Mouse (Mus musculus) limb, embryonic 15.5 days (tissue): Measurements from ENCODE around the gene Bmf. TPM values are rescaled to one million over a fixed set of nuclear protein-coding genes. Genes with fewer than 3 reads are reported as not detected.

Experiments
- ATAC-seq: fragments of 200-750 bp; cut with Nextera tagmentation; 2 replicates; pipeline ENCODE4 v1.8.0; 2017; ENCODE audit warnings: low read depth, moderate TSS enrichment; ENCODE audit not compliant: insufficient number of reproducible peaks, low FRiP score, low TSS enrichment
- H3K27ac ChIP-seq: fragments of 300-500 bp; sonication (generic); 2 replicates; pipeline ENCODE4 v1.5.1; 2015; ENCODE audit warnings: moderate library complexity, mild to moderate bottlenecking, inconsistent platforms
- H3K27me3 ChIP-seq: fragments of 300-500 bp; sonication (generic); 2 replicates; pipeline ENCODE4 v1.6.1; 2015; ENCODE audit warnings: inconsistent platforms
- H3K36me3 ChIP-seq: fragments of 300-500 bp; sonication (generic); 2 replicates; pipeline ENCODE4 v1.6.1; 2015; ENCODE audit warnings: inconsistent platforms
- H3K4me1 ChIP-seq: fragments of 300-500 bp; sonication (generic); 2 replicates; pipeline ENCODE4 v1.6.1; 2015; ENCODE audit warnings: inconsistent platforms
- H3K4me2 ChIP-seq: fragments of 300-500 bp; sonication (generic); 2 replicates; pipeline ENCODE4 v1.6.1; 2015; ENCODE audit warnings: mild to moderate bottlenecking, inconsistent platforms
- H3K4me3 ChIP-seq: fragments of 300-500 bp; sonication (generic); 2 replicates; pipeline ENCODE4 v1.5.1; 2015; ENCODE audit warnings: mild to moderate bottlenecking, inconsistent platforms
- H3K9ac ChIP-seq: fragments of 300-500 bp; sonication (generic); 2 replicates; pipeline ENCODE4 v1.6.1; 2015; ENCODE audit warnings: inconsistent platforms
- H3K9me3 ChIP-seq: fragments of 300-500 bp; sonication (generic); 2 replicates; pipeline ENCODE4 v1.6.1; 2016; ENCODE audit warnings: inconsistent platforms
- WGBS: fragments of 180-500 bp; shearing (Covaris S2); methylation state at CpG from one replicate; pipeline ENCODE4 v1.1.7; 2015; 5-methylcytosine and 5-hydroxymethylcytosine counted together
- polyA plus RNA-seq: library from polyadenylated mRNA; unstranded; fragments of >200 nt; fragmentation: Nextera tagmentation; extraction: Ambion mirVana; gene quantifications from 2 replicates; pipeline ENCODE4 v1.2.1, GENCODE M21; 2015

Gene Bmf
- polyA plus RNA-seq, 1 experiment from 2014 or later: 5.9 TPM

GRCm38 (mm10) chr2:118509688-118510446, 39.6 kb downstream of the Bmf start:
- Histone ChIP-seq H3K27ac (peak overlapping the region; percentile 3; the same call in 1 of the 2 replicates), H3K4me3 (no peak overlapping the region), H3K4me1 (peaks cover 28% of the 10 kb centered on the region), H3K9ac (no peak overlapping the region), H3K27me3 (no peaks in the 10 kb centered on the region), H3K36me3 (no peaks in the 10 kb centered on the region), H3K4me2 (peak overlapping the region; percentile 14; the same call in 1 of the 2 replicates), H3K9me3 (no peaks in the 10 kb centered on the region)
- ATAC-seq: no peak
- 58% methylated on average over 8 of the region's 8 CpGs for WGBS

GRCm38 (mm10) chr2:118507126-118507525, 42.4 kb downstream of the Bmf start:
- WGBS: 79% methylated on average over 7 of the region's 7 CpGs
- H3K4me3 ChIP-seq: no peak overlapping the region
- no peak for ATAC-seq
- H3K4me2 ChIP-seq: no peak overlapping the region
- no peaks in the 10 kb centered on the region for H3K9me3 ChIP-seq
- no peaks in the 10 kb centered on the region for H3K27me3 ChIP-seq
- no peak overlapping the region for H3K9ac ChIP-seq
- no peak overlapping the region for H3K27ac ChIP-seq
- peaks cover 22% of the 10 kb centered on the region for H3K4me1 ChIP-seq
- H3K36me3 ChIP-seq: no peaks in the 10 kb centered on the region

GRCm38 (mm10) chr2:118500191-118500590, 49.3 kb downstream of the Bmf start:
- no peak overlapping the region for H3K9ac ChIP-seq
- no peaks in the 10 kb centered on the region for H3K9me3 ChIP-seq
- no peak for ATAC-seq
- H3K36me3 ChIP-seq: no peaks in the 10 kb centered on the region
- H3K4me3 ChIP-seq: no peak overlapping the region
- WGBS: 73% methylated on average over 2 of the region's 2 CpGs
- peaks cover 33% of the 10 kb centered on the region for H3K4me1 ChIP-seq
- H3K4me2 ChIP-seq: no peak overlapping the region
- H3K27me3 ChIP-seq: no peaks in the 10 kb centered on the region
- H3K27ac ChIP-seq: peak overlapping the region; percentile 48

GRCm38 (mm10) chr2:118499135-118499961, 50.1 kb downstream of the Bmf start:
- no peak overlapping the region for H3K4me3 ChIP-seq
- no peaks in the 10 kb centered on the region for H3K27me3 ChIP-seq
- H3K9ac ChIP-seq: no peak overlapping the region
- H3K27ac ChIP-seq: peak overlapping the region; percentile 60
- WGBS: 14% methylated on average over 20 of the region's 20 CpGs
- H3K9me3 ChIP-seq: no peaks in the 10 kb centered on the region
- H3K36me3 ChIP-seq: no peaks in the 10 kb centered on the region
- peak; percentile 61 for ATAC-seq
- no peak overlapping the region for H3K4me2 ChIP-seq
- H3K4me1 ChIP-seq: peaks cover 35% of the 10 kb centered on the region

DNA sequence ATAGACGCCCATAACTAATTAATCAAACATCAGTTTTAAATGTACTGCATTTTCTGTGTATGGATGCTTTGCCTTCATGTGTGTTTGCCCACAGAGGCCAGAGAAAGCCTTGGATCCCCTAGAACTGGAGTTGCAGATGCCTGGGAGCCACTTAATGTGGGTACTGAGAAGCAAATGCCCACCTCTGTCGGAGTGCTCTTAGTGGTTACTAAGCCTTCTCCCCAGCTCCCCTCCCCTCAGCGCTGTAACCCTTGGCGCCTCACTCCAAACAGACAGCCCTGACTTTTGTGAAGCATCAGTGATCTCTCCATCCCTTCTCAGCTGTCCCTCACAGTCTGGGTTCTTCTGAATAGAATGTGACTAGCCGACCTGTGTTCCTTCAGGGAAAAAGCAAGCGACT, 51.0 kb downstream of the Bmf start:
- no peak for ATAC-seq
- Histone ChIP-seq H3K4me1 (peaks cover 35% of the 10 kb centered on the region), H3K27ac (no peak overlapping the region), H3K27me3 (no peaks in the 10 kb centered on the region), H3K4me3 (no peak overlapping the region), H3K4me2 (no peak overlapping the region), H3K9me3 (no peaks in the 10 kb centered on the region), H3K36me3 (no peaks in the 10 kb centered on the region), H3K9ac (no peak overlapping the region)
- 81% methylated on average over 6 of the region's 6 CpGs for WGBS

DNA sequence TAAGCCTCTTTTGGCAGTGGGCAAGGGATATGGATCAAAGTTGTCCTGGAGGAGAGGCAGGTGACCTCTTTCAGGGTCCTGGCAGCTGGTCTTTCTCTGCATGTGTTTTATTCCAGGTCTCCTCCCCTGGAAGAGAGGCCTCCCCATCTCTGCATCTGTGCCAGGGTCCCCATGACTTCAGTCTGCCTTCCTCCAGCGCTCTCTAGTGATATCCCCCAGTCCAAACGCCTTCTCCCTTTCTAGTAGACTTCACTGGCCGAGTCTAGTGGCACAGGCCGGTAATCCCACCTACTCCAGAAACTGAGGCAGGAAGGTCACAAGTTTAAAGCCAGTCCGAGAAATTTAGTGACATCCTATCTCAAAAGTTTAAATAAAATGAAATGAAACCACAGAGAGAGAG, 51.6 kb downstream of the Bmf start:
- Histone ChIP-seq H3K36me3 (no peaks in the 10 kb centered on the region), H3K4me3 (no peak overlapping the region), H3K4me2 (no peak overlapping the region), H3K9me3 (no peaks in the 10 kb centered on the region), H3K27me3 (no peaks in the 10 kb centered on the region), H3K9ac (no peak overlapping the region), H3K4me1 (peaks cover 35% of the 10 kb centered on the region), H3K27ac (no peak overlapping the region)
- no peak for ATAC-seq
- WGBS: 81% methylated on average over 5 of the region's 5 CpGs

DNA sequence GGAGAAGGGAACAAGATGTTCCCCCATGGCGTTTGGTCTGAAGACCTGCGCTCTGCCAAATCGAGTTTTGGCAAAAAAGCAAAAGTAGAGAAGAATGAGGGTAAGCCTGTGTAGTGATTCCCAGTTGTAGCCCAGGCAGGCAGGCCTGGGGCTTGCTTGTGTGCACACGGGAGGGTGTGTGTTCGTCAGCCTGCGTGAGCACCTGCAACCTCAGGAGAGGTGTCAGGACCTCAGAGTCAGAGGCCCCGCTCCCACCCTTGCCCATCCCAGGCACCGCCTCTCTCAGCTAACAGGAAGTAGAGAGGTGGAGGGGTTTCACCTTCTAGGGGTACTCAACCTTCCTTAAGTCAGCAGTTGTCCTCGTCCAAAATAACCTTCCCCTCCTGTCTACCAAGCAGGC, 54.5 kb downstream of the Bmf start:
- peaks cover 29% of the 10 kb centered on the region for H3K4me1 ChIP-seq
- no peak overlapping the region for H3K27ac ChIP-seq
- no peaks in the 10 kb centered on the region for H3K9me3 ChIP-seq
- no peaks in the 10 kb centered on the region for H3K36me3 ChIP-seq
- 72% methylated on average over 9 of the region's 9 CpGs for WGBS
- H3K4me3 ChIP-seq: no peak overlapping the region
- no peak overlapping the region for H3K4me2 ChIP-seq
- no peak for ATAC-seq
- H3K9ac ChIP-seq: no peak overlapping the region
- no peaks in the 10 kb centered on the region for H3K27me3 ChIP-seq

- Histone ChIP-seq H3K4me3 (no peak overlapping the region), H3K27me3 (no peaks in the 10 kb centered on the region), H3K9ac (no peak overlapping the region), H3K4me1 (peaks cover 12% of the 10 kb centered on the region), H3K4me2 (no peak overlapping the region), H3K36me3 (no peaks in the 10 kb centered on the region), H3K9me3 (no peaks in the 10 kb centered on the region), H3K27ac (no peak overlapping the region)
- ATAC-seq: no peak
- WGBS: 65% methylated on average over 4 of the region's 4 CpGs
Measured at GRCm38 (mm10) chr2:118491741-118492395, 57.6 kb downstream of the Bmf start.

DNA sequence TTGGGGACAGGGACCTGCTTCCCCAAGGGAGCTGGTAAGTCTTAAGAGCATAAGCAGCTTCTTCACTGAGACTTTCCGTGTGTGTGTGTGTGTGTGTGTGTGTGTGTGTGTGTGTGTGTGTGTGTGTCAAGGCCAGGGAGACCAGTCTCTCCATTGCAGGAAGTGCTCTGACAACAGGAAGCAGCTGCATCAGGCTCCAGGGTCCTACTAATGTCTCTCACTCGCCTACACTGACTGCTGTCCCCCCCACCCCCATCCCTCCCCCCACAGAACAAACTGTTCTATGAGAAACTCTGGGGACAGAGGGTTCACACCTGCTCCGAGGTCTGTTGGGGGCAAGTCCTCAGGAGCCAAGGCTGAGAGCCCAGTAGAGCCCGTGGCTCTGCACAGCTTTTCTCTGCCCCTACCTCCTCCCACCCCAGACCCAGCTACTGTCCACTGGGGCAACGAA, 58.2 kb downstream of the Bmf start:
- 38% methylated on average over 5 of the region's 5 CpGs for WGBS
- H3K27me3 ChIP-seq: no peaks in the 10 kb centered on the region
- H3K9me3 ChIP-seq: no peaks in the 10 kb centered on the region
- H3K4me2 ChIP-seq: no peak overlapping the region
- H3K36me3 ChIP-seq: no peaks in the 10 kb centered on the region
- H3K4me3 ChIP-seq: no peak overlapping the region
- 0 out of 2 replicates have a peak, but pooled peaks have one; percentile 40 for ATAC-seq
- no peak overlapping the region for H3K27ac ChIP-seq
- H3K9ac ChIP-seq: no peak overlapping the region
- peaks cover 12% of the 10 kb centered on the region for H3K4me1 ChIP-seq

DNA sequence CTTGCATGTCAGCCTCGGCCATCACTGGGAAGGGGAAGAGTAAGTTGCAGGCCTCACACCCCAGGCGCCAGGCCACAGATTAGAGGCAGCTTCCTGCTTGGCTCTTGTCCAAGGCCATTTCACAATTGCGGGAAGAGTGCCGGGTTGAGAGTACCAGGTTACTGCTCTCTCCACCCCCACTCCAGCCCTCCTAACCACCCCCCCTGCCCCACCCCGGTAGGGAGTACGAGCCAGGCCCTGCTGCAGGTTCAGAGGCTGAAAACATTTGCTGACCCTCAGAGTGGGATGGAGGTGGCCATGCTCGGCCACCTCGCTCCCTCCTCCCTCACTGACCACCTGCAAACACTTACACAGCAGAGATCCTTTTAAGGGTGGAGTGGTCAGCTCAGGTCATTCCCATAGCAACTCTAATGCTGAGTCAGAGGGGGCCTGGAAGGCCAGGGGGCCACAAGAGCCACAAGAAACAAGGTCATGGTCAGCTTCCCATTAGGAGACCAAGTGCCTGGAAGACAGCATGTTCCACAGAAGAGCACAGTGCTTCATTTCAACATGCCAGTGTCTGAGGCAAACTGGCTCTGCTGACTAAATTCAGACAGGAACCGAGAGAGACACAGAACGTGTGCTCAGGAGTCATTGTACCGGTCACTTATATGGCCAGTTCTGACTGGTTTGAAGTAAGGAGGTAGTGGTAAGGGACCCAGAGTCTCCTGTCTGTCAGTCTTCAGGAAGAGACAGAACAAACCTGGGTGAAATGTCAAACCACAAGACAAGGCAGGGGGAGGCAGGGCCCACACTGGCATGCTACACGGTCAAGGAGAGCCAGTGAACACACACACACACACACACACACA, 59.0 kb downstream of the Bmf start:
- Histone ChIP-seq H3K27ac (no peak overlapping the region; the same call in 1 of the 2 replicates), H3K9ac (no peak overlapping the region), H3K4me2 (no peak overlapping the region), H3K36me3 (no peaks in the 10 kb centered on the region), H3K4me1 (peaks cover 12% of the 10 kb centered on the region), H3K27me3 (no peaks in the 10 kb centered on the region), H3K9me3 (no peaks in the 10 kb centered on the region), H3K4me3 (no peak overlapping the region)
- 29% methylated on average over 12 of the region's 12 CpGs for WGBS
- 0 out of 2 replicates have a peak, but pooled peaks have one; percentile 31 for ATAC-seq

DNA sequence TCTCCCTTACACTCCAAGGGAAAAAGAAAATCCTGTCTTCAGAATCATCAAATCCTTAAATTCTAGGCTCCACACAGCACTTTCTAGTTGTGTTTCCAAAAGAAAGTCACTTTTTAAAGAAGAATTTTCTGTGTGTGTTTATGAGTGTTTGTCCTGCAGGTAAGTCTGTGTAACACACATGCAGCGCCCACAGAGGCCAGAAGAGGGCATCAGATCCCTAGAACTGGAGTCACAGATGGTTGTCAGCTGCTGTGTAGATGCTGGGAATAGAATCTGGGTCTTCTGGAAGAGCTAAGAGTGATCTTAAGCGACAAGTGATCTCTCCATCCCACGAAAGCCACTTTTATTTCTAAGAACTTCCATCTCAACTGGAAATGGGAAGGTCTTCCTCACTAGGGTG, 61.7 kb downstream of the Bmf start:
- Histone ChIP-seq H3K27ac (no peak overlapping the region), H3K4me3 (no peak overlapping the region), H3K27me3 (no peaks in the 10 kb centered on the region), H3K36me3 (no peaks in the 10 kb centered on the region), H3K9me3 (no peaks in the 10 kb centered on the region), H3K4me2 (no peak overlapping the region), H3K4me1 (peaks cover 10% of the 10 kb centered on the region), H3K9ac (no peak overlapping the region)
- WGBS: 66% methylated on average over 3 of the region's 3 CpGs
- ATAC-seq: no peak
